16 mouse cellular contexts compared by ENCODE assay signal in the genomic region with DNA sequence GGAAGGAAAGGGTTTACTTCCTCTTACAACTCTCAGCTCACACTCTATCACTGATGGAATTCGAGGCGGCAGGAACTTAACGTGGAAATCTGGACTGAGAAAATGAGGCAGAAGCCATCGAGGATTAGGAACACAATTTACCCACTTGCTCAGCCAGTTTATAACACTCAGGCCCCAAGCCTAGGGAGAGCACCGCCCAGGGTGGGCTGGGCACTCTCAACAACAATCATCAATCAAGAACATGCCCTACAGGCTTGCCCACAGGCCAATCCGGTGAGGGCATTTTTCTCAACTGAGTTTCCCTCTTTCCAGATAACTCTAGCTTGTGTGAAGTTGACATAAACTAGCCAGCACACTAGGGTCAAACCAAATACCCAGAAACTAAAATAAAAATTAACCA. TPM values are rescaled to one million over a fixed set of nuclear protein-coding genes. Genes with fewer than 3 reads are reported as not detected.
DNase-seq lines count a peak whose midpoint lies in the region; ATAC-seq and TF ChIP-seq lines count a peak whose summit lies in the region.
"Had no signal": no experiment of that assay in that cellular context is flagged by ENCODE, and none has a peak within 500 bp of the region (broad histone marks: within the 10 kb centered on the region; RNA-seq: fewer than 3 reads in every experiment).

No protein-coding gene starts in this region.

- H3K27ac ChIP-seq in hindbrain, embryonic 13.5 days, result no peak overlapping the region
- H3K27ac ChIP-seq in hindbrain, embryonic 11.5 days (ENCODE audit: low read depth, low read length), result no peak overlapping the region
- no peak overlapping the region for H3K27ac ChIP-seq in midbrain, embryonic 13.5 days
- no peak overlapping the region for H3K27ac ChIP-seq in midbrain, embryonic 10.5 days (replicated peaks)
- no peak overlapping the region for H3K27ac ChIP-seq in forebrain, postnatal 0 days (ENCODE audit: low read depth, low read length)
- no peak overlapping the region for H3K27ac ChIP-seq in neural tube, embryonic 14.5 days (ENCODE audit: low read depth, low read length)
- H3K27ac ChIP-seq in thymus, adult 2 months (ENCODE audit: control insufficient read depth, insufficient read depth, low read length), result no peak overlapping the region
- H3K27ac ChIP-seq: embryonic facial prominence, embryonic 15.5 days; limb, embryonic 13.5 days; neural tube, embryonic 12.5 days had no signal

- peaks cover 65% of the 10 kb centered on the region for H3K4me1 ChIP-seq in hindbrain, embryonic 13.5 days (replicated peaks)
- H3K4me1 ChIP-seq in hindbrain, embryonic 11.5 days (replicated peaks; ENCODE audit: control insufficient read depth, insufficient read depth, low read length), result 0 out of 2 replicates have a peak, but pooled peaks cover under 1% of the 10 kb centered on the region
- H3K4me1 ChIP-seq in midbrain, embryonic 13.5 days (replicated peaks), result peaks cover 68% of the 10 kb centered on the region
- H3K4me1 ChIP-seq in midbrain, embryonic 10.5 days, result peaks cover 39% of the 10 kb centered on the region
- H3K4me1 ChIP-seq in forebrain, postnatal 0 days (ENCODE audit: insufficient read depth), result peaks cover 20% of the 10 kb centered on the region
- H3K4me1 ChIP-seq in neural tube, embryonic 14.5 days (ENCODE audit: control insufficient read depth, insufficient read depth, low read length), result peaks cover 35% of the 10 kb centered on the region
- peaks cover 12% of the 10 kb centered on the region for H3K4me1 ChIP-seq in thymus, adult 2 months (replicated peaks; ENCODE audit: control insufficient read depth, insufficient read depth, low read length)

- no peak for DNase-seq in hindbrain, embryonic 11.5 days (ENCODE audit: low spot score)
- DNase-seq in midbrain, embryonic 10.5 days (ENCODE audit: low spot score), result no peak
- no peak for DNase-seq in forebrain, postnatal 0 days
- DNase-seq in thymus, adult 2 months, result no peak
- no peak for DNase-seq in thymus, postnatal 25 days
- DNase-seq: cerebellum, postnatal 10 days; gastrocnemius, postnatal 10 days; kidney, adult 18-20 months had no signal

- no peak for TF ChIP-seq CTCF in forebrain, postnatal 0 days (IDR thresholded peaks at IDR 0.05; ENCODE audit: low read depth)
- TF ChIP-seq CTCF in thymus, adult 2 months (IDR thresholded peaks at IDR 0.05; ENCODE audit: borderline replicate concordance, control insufficient read depth, extremely low read depth, insufficient read depth, low read length, poor library complexity), result no peak

- TF ChIP-seq POLR2A in thymus, adult 2 months (IDR thresholded peaks at IDR 0.05; ENCODE audit: control insufficient read depth, extremely low read depth, insufficient read depth, low read length, poor library complexity), result no peak

- H3K9ac ChIP-seq in hindbrain, embryonic 13.5 days, result no peak overlapping the region
- H3K9ac ChIP-seq in hindbrain, embryonic 11.5 days (ENCODE audit: low read depth, low read length), result no peak overlapping the region
- H3K9ac ChIP-seq in midbrain, embryonic 13.5 days (replicated peaks), result no peak overlapping the region
- H3K9ac ChIP-seq in forebrain, postnatal 0 days, result no peak overlapping the region
- H3K9ac ChIP-seq in neural tube, embryonic 14.5 days (replicated peaks; ENCODE audit: low read depth, low read length), result no peak overlapping the region
- H3K9ac ChIP-seq: embryonic facial prominence, embryonic 15.5 days had no signal

- no peaks in the 10 kb centered on the region for H3K36me3 ChIP-seq in hindbrain, embryonic 13.5 days
- H3K36me3 ChIP-seq in hindbrain, embryonic 11.5 days (ENCODE audit: control insufficient read depth, insufficient read depth, low read length), result no peaks in the 10 kb centered on the region
- H3K36me3 ChIP-seq in midbrain, embryonic 13.5 days, result peaks cover 7% of the 10 kb centered on the region; the same call in 1 of the 2 replicates
- peaks cover 8% of the 10 kb centered on the region; the same call in 1 of the 2 replicates for H3K36me3 ChIP-seq in midbrain, embryonic 10.5 days
- H3K36me3 ChIP-seq in forebrain, postnatal 0 days (ENCODE audit: insufficient read depth), result no peaks in the 10 kb centered on the region
- no peaks in the 10 kb centered on the region for H3K36me3 ChIP-seq in neural tube, embryonic 14.5 days (ENCODE audit: control insufficient read depth, insufficient read depth, low read length)
- no peaks in the 10 kb centered on the region for H3K36me3 ChIP-seq in thymus, adult 2 months (ENCODE audit: control insufficient read depth, insufficient read depth, low read length)
- H3K36me3 ChIP-seq: embryonic facial prominence, embryonic 15.5 days; limb, embryonic 13.5 days; neural tube, embryonic 12.5 days had no signal

- peak overlapping the region; percentile 33 for H3K4me2 ChIP-seq in hindbrain, embryonic 13.5 days
- no peak overlapping the region for H3K4me2 ChIP-seq in hindbrain, embryonic 11.5 days (replicated peaks; ENCODE audit: low read depth, low read length)
- H3K4me2 ChIP-seq in midbrain, embryonic 13.5 days (replicated peaks), result peak overlapping the region; percentile 30
- 0 out of 2 replicates have a peak overlapping the region, but pooled peaks have one; percentile 8 for H3K4me2 ChIP-seq in forebrain, postnatal 0 days (ENCODE audit: low read depth)
- peak overlapping the region; percentile 29; the same call in 1 of the 2 replicates for H3K4me2 ChIP-seq in neural tube, embryonic 14.5 days (ENCODE audit: low read depth, low read length)

- 79% methylated on average over 6 of the region's 6 CpGs for WGBS in hindbrain, embryonic 13.5 days
- 87% methylated on average over 6 of the region's 6 CpGs for WGBS in hindbrain, embryonic 11.5 days
- 89% methylated on average over 6 of the region's 6 CpGs for WGBS in midbrain, embryonic 13.5 days
- WGBS in midbrain, embryonic 10.5 days, result 88% methylated on average over 6 of the region's 6 CpGs
- 88% methylated on average over 6 of the region's 6 CpGs for WGBS in forebrain, postnatal 0 days
- 86% methylated on average over 6 of the region's 6 CpGs for WGBS in neural tube, embryonic 14.5 days
- WGBS in thymus, adult 2 months, result 64% methylated on average over 6 of the region's 6 CpGs

- no peaks in the 10 kb centered on the region for H3K27me3 ChIP-seq in hindbrain, embryonic 13.5 days
- H3K27me3 ChIP-seq in hindbrain, embryonic 11.5 days (ENCODE audit: control insufficient read depth, insufficient read depth, low read length), result no peaks in the 10 kb centered on the region
- H3K27me3 ChIP-seq in midbrain, embryonic 13.5 days, result no peaks in the 10 kb centered on the region
- H3K27me3 ChIP-seq in midbrain, embryonic 10.5 days (ENCODE audit: low read depth, poor library complexity, severe bottlenecking), result no peaks in the 10 kb centered on the region
- H3K27me3 ChIP-seq in forebrain, postnatal 0 days (ENCODE audit: insufficient read depth, low read length), result no peaks in the 10 kb centered on the region
- no peaks in the 10 kb centered on the region for H3K27me3 ChIP-seq in neural tube, embryonic 14.5 days (ENCODE audit: control insufficient read depth, insufficient read depth, low read length)
- H3K27me3 ChIP-seq in thymus, adult 2 months (ENCODE audit: control insufficient read depth, insufficient read depth, low read length), result peaks cover 5% of the 10 kb centered on the region
- H3K27me3 ChIP-seq: embryonic facial prominence, embryonic 15.5 days; limb, embryonic 13.5 days; neural tube, embryonic 12.5 days had no signal

- H3K9me3 ChIP-seq in hindbrain, embryonic 13.5 days, result no peaks in the 10 kb centered on the region
- H3K9me3 ChIP-seq in hindbrain, embryonic 11.5 days (ENCODE audit: control insufficient read depth, low read length), result no peaks in the 10 kb centered on the region
- H3K9me3 ChIP-seq in midbrain, embryonic 13.5 days, result no peaks in the 10 kb centered on the region
- no peaks in the 10 kb centered on the region for H3K9me3 ChIP-seq in midbrain, embryonic 10.5 days (replicated peaks)
- H3K9me3 ChIP-seq in forebrain, postnatal 0 days (ENCODE audit: low read length), result no peaks in the 10 kb centered on the region
- H3K9me3 ChIP-seq in neural tube, embryonic 14.5 days (ENCODE audit: control insufficient read depth, low read length), result no peaks in the 10 kb centered on the region
- H3K9me3 ChIP-seq: embryonic facial prominence, embryonic 15.5 days; limb, embryonic 13.5 days; megakaryocyte, embryonic 14.5 days; neural tube, embryonic 12.5 days had no signal

- peak overlapping the region; percentile 15; the same call in 1 of the 2 replicates for H3K4me3 ChIP-seq in hindbrain, embryonic 13.5 days
- H3K4me3 ChIP-seq in hindbrain, embryonic 11.5 days (ENCODE audit: low read depth, low read length), result no peak overlapping the region
- H3K4me3 ChIP-seq in midbrain, embryonic 13.5 days (replicated peaks), result peak overlapping the region; percentile 12; the same call in 1 of the 2 replicates
- H3K4me3 ChIP-seq in midbrain, embryonic 10.5 days, result no peak overlapping the region
- no peak overlapping the region for H3K4me3 ChIP-seq in forebrain, postnatal 0 days (ENCODE audit: low read depth, low read length)
- no peak overlapping the region for H3K4me3 ChIP-seq in neural tube, embryonic 14.5 days (ENCODE audit: low read depth, low read length)
- no peak overlapping the region for H3K4me3 ChIP-seq in thymus, adult 2 months (ENCODE audit: control insufficient read depth, insufficient read depth, low read length)
- H3K4me3 ChIP-seq: embryonic facial prominence, embryonic 15.5 days; megakaryocyte, embryonic 14.5 days had no signal

- ATAC-seq in hindbrain, embryonic 13.5 days (ENCODE audit: low FRiP score), result no peak
- no peak for ATAC-seq in hindbrain, embryonic 11.5 days (ENCODE audit: low FRiP score)
- no peak for ATAC-seq in midbrain, embryonic 13.5 days
- ATAC-seq in forebrain, postnatal 0 days, result no peak
- no peak for ATAC-seq in neural tube, embryonic 14.5 days (ENCODE audit: low read depth)

RNA-seq across cellular contexts. Expression of gene Cttnbp2nl, which starts 3.1 kb away (rescaled TPM):
- polyA plus RNA-seq in hindbrain, embryonic 13.5 days (2015; fragmentation: Nextera tagmentation; extraction: Ambion mirVana), result 62.9 and 66.5 TPM in 2 replicates
- polyA plus RNA-seq in hindbrain, embryonic 11.5 days (2014; fragmentation: Nextera tagmentation; extraction: Ambion mirVana), result 46.7 and 52.3 TPM in 2 replicates
- polyA plus RNA-seq in midbrain, embryonic 13.5 days (2015; fragmentation: Nextera tagmentation; extraction: Ambion mirVana), result 63.6 and 66.7 TPM in 2 replicates
- polyA plus RNA-seq in midbrain, embryonic 10.5 days (2016; fragmentation: Nextera tagmentation; extraction: Ambion mirVana), result 35.0 and 47.1 TPM in 2 replicates
- total RNA-seq in forebrain, postnatal 0 days (2014; rRNA removed), result 27.9 and 31.7 TPM in 2 replicates
- 32.9 and 44.9 TPM in 2 replicates for polyA plus RNA-seq in forebrain, postnatal 0 days (2015; fragmentation: Nextera tagmentation; extraction: Ambion mirVana)
- polyA plus RNA-seq in neural tube, embryonic 14.5 days (2014; fragmentation: Nextera tagmentation; extraction: Ambion mirVana), result 37.3 and 54.6 TPM in 2 replicates
- polyA plus RNA-seq in thymus, adult 2 months (2012; rRNA removed), result 2.6 and 2.8 TPM in 2 replicates

RNA-seq across cellular contexts. Expression of gene 4930564D02Rik, which starts 16.8 kb away (rescaled TPM):
- not detected in 2 replicates for polyA plus RNA-seq in hindbrain, embryonic 13.5 days (2015; fragmentation: Nextera tagmentation; extraction: Ambion mirVana)
- not detected in 2 replicates for polyA plus RNA-seq in hindbrain, embryonic 11.5 days (2014; fragmentation: Nextera tagmentation; extraction: Ambion mirVana)
- polyA plus RNA-seq in midbrain, embryonic 13.5 days (2015; fragmentation: Nextera tagmentation; extraction: Ambion mirVana), result not detected in 2 replicates
- not detected in 2 replicates for polyA plus RNA-seq in midbrain, embryonic 10.5 days (2016; fragmentation: Nextera tagmentation; extraction: Ambion mirVana)
- total RNA-seq in forebrain, postnatal 0 days (2014; rRNA removed), result not detected in 2 replicates
- polyA plus RNA-seq in forebrain, postnatal 0 days (2015; fragmentation: Nextera tagmentation; extraction: Ambion mirVana), result not detected in 2 replicates
- not detected in 2 replicates for polyA plus RNA-seq in neural tube, embryonic 14.5 days (2014; fragmentation: Nextera tagmentation; extraction: Ambion mirVana)
- not detected in 2 replicates for polyA plus RNA-seq in thymus, adult 2 months (2012; rRNA removed)
- total RNA-seq: gastrocnemius, postnatal 10 days; layer of hippocampus, postnatal 14 days had no signal
- polyA plus RNA-seq: embryonic facial prominence, embryonic 15.5 days; limb, embryonic 13.5 days; neural tube, embryonic 12.5 days had no signal

Comparison
In these comparisons a context has a peak if more than half of its experiments do, and no peak if none do; other contexts are left out.
1. H3K4me3 ChIP-seq: peak in hindbrain, embryonic 13.5 days (single experiment) and midbrain, embryonic 13.5 days (single experiment); none in hindbrain, embryonic 11.5 days (single experiment), midbrain, embryonic 10.5 days (single experiment), forebrain, postnatal 0 days (single experiment), neural tube, embryonic 14.5 days (single experiment) and thymus, adult 2 months (single experiment).